Mouse (Mus musculus) ES-E14 (cell line): ENCODE measurements around the gene Ccnk. TPM values are rescaled to one million over a fixed set of nuclear protein-coding genes. Genes with fewer than 3 reads are reported as not detected.

Experiments
- DNase-seq: peaks from one replicate; pipeline ENCODE4 v3.0.0-alpha.2; 2013; ENCODE audit warnings: low read depth, low spot score
- H3K27ac ChIP-seq: 2 replicates; pipeline ENCODE4 v1.5.1; 2012; ENCODE audit warnings: low read depth, mild to moderate bottlenecking, low read length, moderate library complexity, mixed read lengths; ENCODE audit not compliant: poor library complexity, insufficient read depth, severe bottlenecking
- H3K36me3 ChIP-seq: 2 replicates; pipeline ENCODE4 v1.6.1; 2012; ENCODE audit warnings: mild to moderate bottlenecking, low read length, moderate library complexity, mixed read lengths; ENCODE audit not compliant: control insufficient read depth, poor library complexity, insufficient read depth, severe bottlenecking
- H3K4me1 ChIP-seq, 2 experiments: fragments of 150-350 bp in 1 of 2; sonication (generic) in 1 of 2; 2 replicates each; pipeline ENCODE4 v1.6.1; 2012; ENCODE audit warnings: low read length in 2 of 2, mild to moderate bottlenecking in 1 of 2, mixed read lengths in 1 of 2; ENCODE audit not compliant: control insufficient read depth in 2 of 2, insufficient read depth in 2 of 2, poor library complexity in 1 of 2
- H3K4me3 ChIP-seq, 2 experiments: fragments of 150-350 bp in 1 of 2; sonication (generic) in 1 of 2; 2 replicates each; pipeline ENCODE4 v1.5.1; 2012; ENCODE audit warnings: low read length in 2 of 2, low read depth in 1 of 2, mild to moderate bottlenecking in 1 of 2, mixed read lengths in 1 of 2; ENCODE audit not compliant: insufficient read depth in 1 of 2, poor library complexity in 1 of 2, severe bottlenecking in 1 of 2
- H3K9ac ChIP-seq: 2 replicates; pipeline ENCODE4 v1.6.1; 2012; ENCODE audit warnings: low read depth, mild to moderate bottlenecking, low read length, mixed read lengths; ENCODE audit not compliant: poor library complexity, insufficient read depth, severe bottlenecking
- H3K9me3 ChIP-seq: fragments of 150-350 bp; sonication (generic); 2 replicates; pipeline ENCODE4 v1.6.1; 2012; ENCODE audit warnings: low read depth, mild to moderate bottlenecking, low read length; ENCODE audit not compliant: control insufficient read depth, insufficient read depth
- CHD2 ChIP-seq: IDR thresholded peaks from 2 replicates; pipeline ENCODE4 v1.6.1; 2014; ENCODE audit warnings: mild to moderate bottlenecking, low read depth, low read length, inconsistent platforms
- HCFC1 ChIP-seq: IDR thresholded peaks from 2 replicates; pipeline ENCODE4 v1.6.1; 2012; ENCODE audit warnings: low read length, inconsistent platforms, borderline replicate concordance; ENCODE audit not compliant: insufficient read depth
- MAFK ChIP-seq: IDR thresholded peaks from 2 replicates; pipeline ENCODE4 v1.6.1; 2014; ENCODE audit warnings: mild to moderate bottlenecking, low read depth, low read length, inconsistent platforms; ENCODE audit not compliant: insufficient read depth
- ZC3H11A ChIP-seq: IDR thresholded peaks from 2 replicates; pipeline ENCODE4 v1.6.1; 2012; ENCODE audit warnings: low read depth, mild to moderate bottlenecking, inconsistent platforms, low read length, borderline replicate concordance
- ZNF384 ChIP-seq: IDR thresholded peaks from 2 replicates; pipeline ENCODE4 v1.6.1; 2012; ENCODE audit warnings: low read depth, low read length, inconsistent platforms
- in situ Hi-C, 2 experiments: fragments of 600-800 bp; cut with MboI; formaldehyde crosslinking; loops; one replicate each; pipeline ENCODE4 v1.15.1; 2025; ENCODE audit warnings: low sequenced_read_pairs in 2 of 2, inconsistent platforms in 1 of 2; ENCODE audit not compliant: unreplicated experiment in 2 of 2
- total RNA-seq: library from RNA; depleted of rRNA; stranded (reverse); fragments of 300-350 nt; gene quantifications from 2 replicates; pipeline ENCODE4 v1.2.3, GENCODE M21; 2012

Gene Ccnk
- total RNA-seq, 1 experiment = 14.5 TPM

DNA sequence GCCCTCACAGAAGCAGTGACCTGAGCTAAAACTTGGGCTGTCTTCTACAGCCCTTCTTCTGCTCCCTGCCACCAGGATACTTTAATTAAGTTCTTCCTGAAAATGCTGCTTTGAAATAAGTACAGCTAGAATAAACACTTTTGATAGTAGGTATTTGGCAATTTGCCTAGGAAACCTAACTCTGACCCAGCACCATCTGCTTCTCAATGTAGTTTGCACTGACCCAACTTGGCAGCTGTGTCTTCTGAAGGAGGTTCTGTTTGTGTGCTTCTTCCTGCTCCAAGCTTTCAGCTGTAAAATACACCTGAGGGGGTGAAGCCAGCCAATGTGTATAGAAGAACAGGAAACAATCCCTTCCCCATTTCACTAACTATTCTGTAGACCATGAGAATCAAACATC, 8.0 kb upstream of the Ccnk start:
- Histone ChIP-seq H3K9ac (no peak overlapping the region), H3K27ac (no peak overlapping the region), H3K36me3 (no peaks in the 10 kb centered on the region), H3K4me1 (no peaks in the 10 kb centered on the region), H3K9me3 (no peaks in the 10 kb centered on the region), H3K4me3 (no peak overlapping the region)
- TF ChIP-seq HCFC1 (no peak), ZC3H11A (no peak)
- no peak for DNase-seq
- in situ Hi-C loops = no loop called here

DNA sequence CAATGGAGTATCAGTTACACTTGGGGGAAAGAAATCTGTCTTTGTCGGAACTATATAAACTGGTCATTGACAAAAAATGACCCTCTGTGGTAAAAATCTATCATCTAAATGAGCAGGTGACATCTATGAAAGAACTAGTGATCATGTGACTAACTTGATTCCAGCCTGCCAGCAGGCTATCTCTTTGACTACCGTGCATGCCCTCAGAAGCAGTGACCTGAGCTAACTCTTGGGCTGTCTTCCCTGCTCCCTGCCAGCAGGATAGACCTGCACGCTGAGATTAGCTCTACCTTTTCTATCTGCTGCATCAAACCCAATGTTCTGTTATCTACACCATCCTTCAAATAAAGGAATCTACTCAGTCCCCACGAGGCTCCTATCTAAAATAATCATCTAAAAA, 6.7 kb upstream of the Ccnk start:
- Histone ChIP-seq H3K4me1 (no peaks in the 10 kb centered on the region), H3K9me3 (no peaks in the 10 kb centered on the region)
- in situ Hi-C loops = no loop called here

DNA sequence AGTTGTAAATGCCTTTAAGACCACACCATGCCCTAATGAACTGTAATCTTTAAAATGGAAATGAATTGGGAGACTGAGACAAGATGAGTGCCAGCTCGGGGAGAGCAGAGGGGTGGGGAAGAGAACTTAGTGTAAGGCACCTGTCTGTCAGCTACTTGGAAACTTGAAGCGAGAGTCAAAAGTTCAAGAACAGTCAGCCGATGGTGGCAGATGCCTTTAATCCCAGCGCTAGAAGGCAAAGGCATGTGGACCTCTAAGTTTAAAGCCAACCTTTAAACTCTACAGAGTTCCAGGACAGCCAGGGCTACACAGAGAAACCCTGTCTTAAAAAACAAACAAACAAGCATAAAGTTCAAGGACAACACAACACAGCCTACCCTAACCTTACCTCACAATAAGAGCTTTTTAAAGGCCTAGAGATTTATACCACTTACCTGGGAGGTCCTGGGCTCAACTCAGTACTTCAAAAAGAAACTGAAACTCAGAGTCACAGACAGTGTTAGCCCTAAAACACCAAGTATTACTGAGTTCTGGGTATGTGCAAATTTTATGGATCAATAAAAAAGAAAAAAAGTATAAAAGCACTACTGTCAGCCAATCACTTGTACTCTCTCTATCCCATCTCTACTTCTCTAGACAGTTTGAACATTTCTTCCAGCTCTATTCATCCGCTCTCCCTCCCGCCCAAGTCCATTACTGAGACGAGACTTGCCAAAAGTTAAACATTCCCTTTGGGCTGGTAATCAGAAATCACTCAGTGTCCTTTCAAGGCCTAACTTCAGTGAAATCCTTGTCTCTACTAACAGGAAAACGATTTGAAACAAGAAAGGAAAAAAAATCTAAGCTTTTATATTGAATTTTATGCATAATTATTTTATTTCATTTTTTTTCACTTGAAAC, 4.5 kb upstream of the Ccnk start:
- H3K4me3 ChIP-seq = no peak overlapping the region
- H3K9me3 ChIP-seq = no peaks in the 10 kb centered on the region
- no peaks in the 10 kb centered on the region; a peak in 1 of 4 replicates for H3K4me1 ChIP-seq
- H3K36me3 ChIP-seq = no peaks in the 10 kb centered on the region
- TF ChIP-seq ZC3H11A = no peak
- in situ Hi-C loops = no loop called here
- no peak for DNase-seq
- H3K9ac ChIP-seq = no peak overlapping the region
- no peak overlapping the region for H3K27ac ChIP-seq

More for the DNA sequence above, 6.7 kb upstream of the Ccnk start:
- TF ChIP-seq CHD2 = no peak
- TF ChIP-seq ZC3H11A = no peak
- TF ChIP-seq MAFK = no peak
- TF ChIP-seq HCFC1 = no peak
- TF ChIP-seq ZNF384 = no peak
- no peak overlapping the region for H3K9ac ChIP-seq
- H3K36me3 ChIP-seq = no peaks in the 10 kb centered on the region
- H3K27ac ChIP-seq = no peak overlapping the region
- no peak overlapping the region for H3K4me3 ChIP-seq
- DNase-seq = no peak

DNA sequence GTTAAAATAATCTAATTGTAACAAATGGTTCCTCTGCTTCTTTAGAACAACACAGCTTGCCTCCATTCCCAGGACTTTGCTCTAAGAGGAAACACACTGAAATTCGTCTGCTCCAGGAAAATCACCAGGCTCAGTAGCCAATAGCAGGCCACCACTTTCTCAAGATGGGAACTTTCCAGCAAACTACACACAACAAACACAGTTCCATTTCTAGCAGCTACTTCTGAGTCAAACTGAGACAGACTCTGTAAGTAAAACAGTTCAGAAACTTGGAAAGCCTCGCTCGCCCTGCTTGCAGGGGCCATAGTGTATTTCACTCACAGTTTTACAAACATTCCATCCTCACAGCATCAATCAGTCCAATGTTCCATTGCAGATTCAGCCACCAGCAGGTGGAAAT, 3.0 kb upstream of the Ccnk start:
- no peak for TF ChIP-seq ZNF384
- TF ChIP-seq MAFK = no peak
- no peak for TF ChIP-seq CHD2
- no peak overlapping the region for H3K4me3 ChIP-seq
- H3K9ac ChIP-seq = no peak overlapping the region
- in situ Hi-C loops = no loop called here
- H3K4me1 ChIP-seq = peaks cover 0 to 2% of the 10 kb centered on the region in 2 experiments; a peak in 1 of 4 replicates
- no peak for DNase-seq
- no peaks in the 10 kb centered on the region for H3K36me3 ChIP-seq
- H3K9me3 ChIP-seq = no peaks in the 10 kb centered on the region
- no peak overlapping the region for H3K27ac ChIP-seq
